Mouse (Mus musculus) cortical plate, adult 2 months (tissue): ENCODE results near the gene Fxyd7.

Source experiments
- CTCF ChIP-seq: fragments of 200-500 bp; IDR thresholded peaks from 2 replicates; pipeline ENCODE4 v1.5.1; 2011; ENCODE audit warnings: mild to moderate bottlenecking, control low read depth, low read length; ENCODE audit not compliant: insufficient read depth; ENCODE audit errors: extremely low read depth
- POLR2A ChIP-seq: fragments of 200-500 bp; IDR thresholded peaks from 2 replicates; pipeline ENCODE4 v1.6.1; 2011; ENCODE audit warnings: mild to moderate bottlenecking, low read length, control low read depth; ENCODE audit not compliant: insufficient read depth; ENCODE audit errors: extremely low read depth

- TF ChIP-seq CTCF: no peak
- no peak for TF ChIP-seq POLR2A
Observed at GRCm38 (mm10) chr7:31041662-31042315, 9.5 kb downstream of the Fxyd7 start.
